Mouse (Mus musculus): ENCODE data around the gene Pglyrp1.
"Not testable (repeated sequence)": the region's sequence is repeated elsewhere in the genome, so short reads cannot be mapped to it uniquely, and the experiment has no call there.

Pglyrp1 gene

GRCm38 (mm10) chr7:18871031-18871430 is at the start of gene Pglyrp1:
Gene Pglyrp1 (plus strand): TSS chr7:18871331.
- DNase-seq (ENCODE audit: low spot score), result not testable (repeated sequence)

- DNase-seq (ENCODE audit: low spot score), result no peak
Observed at GRCm38 (mm10) chr7:18821507-18821906, 49.6 kb upstream of the Pglyrp1 start, which contains the start of gene Psg17. Gene Psg17 (minus strand): TSS chr7:18821607.

- no peak for DNase-seq (ENCODE audit: low spot score)
Observed at GRCm38 (mm10) chr7:18827792-18828546, 43.2 kb upstream of the Pglyrp1 start.

- no peak for DNase-seq (ENCODE audit: low spot score)
Observed at GRCm38 (mm10) chr7:18828592-18828991, 42.5 kb upstream of the Pglyrp1 start.

- DNase-seq (ENCODE audit: low spot score), result no peak
Observed at GRCm38 (mm10) chr7:18829545-18829944, 41.6 kb upstream of the Pglyrp1 start.

- DNase-seq (ENCODE audit: low spot score), result no peak
Observed at GRCm38 (mm10) chr7:18832298-18832697, 38.8 kb upstream of the Pglyrp1 start.

GRCm38 (mm10) chr7:18839865-18840264 is 31.3 kb upstream of the Pglyrp1 start, which contains the start of gene Mill2:
Gene Mill2 (plus strand): TSS chr7:18839966.
- no peak for DNase-seq (ENCODE audit: low spot score)

GRCm38 (mm10) chr7:18840386-18841173 is 30.6 kb upstream of the Pglyrp1 start:
- peak; percentile 60 for DNase-seq (ENCODE audit: low spot score)

GRCm38 (mm10) chr7:18841174-18841567 is 30.0 kb upstream of the Pglyrp1 start:
- DNase-seq (ENCODE audit: low spot score), result no peak

GRCm38 (mm10) chr7:18844811-18845210 is 26.3 kb upstream of the Pglyrp1 start:
- no peak for DNase-seq (ENCODE audit: low spot score)

GRCm38 (mm10) chr7:18848395-18848794 is 22.7 kb upstream of the Pglyrp1 start:
- no peak for DNase-seq (ENCODE audit: low spot score)

- DNase-seq (ENCODE audit: low spot score), result no peak
Observed at GRCm38 (mm10) chr7:18858310-18858916, 12.7 kb upstream of the Pglyrp1 start.

GRCm38 (mm10) chr7:18862801-18863200 is 8.3 kb upstream of the Pglyrp1 start:
- no peak for DNase-seq (ENCODE audit: low spot score)

GRCm38 (mm10) chr7:18868491-18868890 is 2.6 kb upstream of the Pglyrp1 start:
- no peak for DNase-seq (ENCODE audit: low spot score)

GRCm38 (mm10) chr7:18872014-18872802 is 1.1 kb downstream of the Pglyrp1 start:
- DNase-seq (ENCODE audit: low spot score), result no peak

- no peak for DNase-seq (ENCODE audit: low spot score)
Observed at GRCm38 (mm10) chr7:18872816-18873215, 1.7 kb downstream of the Pglyrp1 start.

GRCm38 (mm10) chr7:18873253-18873652 is 2.1 kb downstream of the Pglyrp1 start:
- DNase-seq (ENCODE audit: low spot score), result peak; percentile 77

GRCm38 (mm10) chr7:18875372-18875771 is 4.2 kb downstream of the Pglyrp1 start:
- DNase-seq (ENCODE audit: low spot score), result no peak

GRCm38 (mm10) chr7:18878691-18879090 is 7.6 kb downstream of the Pglyrp1 start:
- DNase-seq (ENCODE audit: low spot score), result no peak

- no peak for DNase-seq (ENCODE audit: low spot score)
Observed at GRCm38 (mm10) chr7:18883991-18884744, 13.0 kb downstream of the Pglyrp1 start.

All from testis, postnatal 10 days (tissue).